Mouse (Mus musculus) kidney, adult 2 months (tissue): ENCODE results near the gene Sdr39u1.

ENCODE experiments used
- CTCF ChIP-seq: fragments of 200-500 bp; conservative IDR thresholded peaks from 2 replicates; pipeline ENCODE4 v1.5.1; 2011; ENCODE audit warnings: low read depth, mild to moderate bottlenecking, control low read depth, low read length, moderate library complexity, mixed read lengths; ENCODE audit not compliant: insufficient read depth, insufficient read length
- POLR2A ChIP-seq: fragments of 200-500 bp; IDR thresholded peaks from one replicate; pipeline ENCODE4 v1.6.1; 2011; ENCODE audit warnings: low read depth, low read length, control low read depth

- TF ChIP-seq CTCF (no peak), POLR2A (no peak)
These were observed 16.4 kb downstream of the Sdr39u1 start for GRCm38 (mm10) chr14:55883663-55884062.
